Mouse (Mus musculus): Measurements from ENCODE around the gene Cog2. TPM values are rescaled to one million over a fixed set of nuclear protein-coding genes. Genes with fewer than 3 reads are reported as not detected.

Gene Cog2
- polyA plus RNA-seq, 1 experiment from 2014 or later: 37.2 TPM

DNA sequence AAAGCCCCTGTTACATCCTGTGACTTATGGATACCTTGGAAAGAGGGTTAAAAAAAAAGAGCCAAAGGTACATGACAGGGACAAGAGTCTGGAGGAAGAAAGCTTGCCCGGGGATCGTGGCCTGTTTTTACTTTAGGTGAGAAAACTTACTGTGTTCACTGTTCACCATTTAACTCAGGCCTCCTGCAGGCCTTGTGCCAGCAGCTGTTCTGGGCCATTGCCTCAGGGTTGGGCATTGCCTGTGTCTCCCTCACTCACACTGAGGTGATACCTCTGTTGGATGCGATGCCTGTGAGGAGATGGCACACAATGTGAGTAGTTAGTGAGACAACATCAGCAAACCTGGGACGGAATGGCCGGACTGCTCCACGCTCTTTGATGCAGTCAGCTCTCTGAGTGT, 1.4 kb downstream of the Cog2 start:
- H3K4me3 ChIP-seq: peak overlapping the region; percentile 83
- WGBS: 91% methylated on average over 6 of the region's 6 CpGs

GRCm38 (mm10) chr8:124526261-124526660, 5.7 kb downstream of the Cog2 start:
- Histone ChIP-seq H3K4me3 (no peak overlapping the region), H3K27me3 (no peaks in the 10 kb centered on the region), H3K9ac (no peak overlapping the region), H3K4me1 (peaks cover 16% of the 10 kb centered on the region), H3K27ac (no peak overlapping the region), H3K36me3 (peaks cover 32% of the 10 kb centered on the region), H3K9me3 (no peaks in the 10 kb centered on the region), H3K4me2 (no peak overlapping the region)
- ATAC-seq (ENCODE audit: borderline replicate concordance, extremely low read depth, low FRiP score, low TSS enrichment): no peak
- WGBS: 92% methylated on average over 11 of the region's 11 CpGs

More for the DNA sequence above, 1.4 kb downstream of the Cog2 start:
- peaks cover 13% of the 10 kb centered on the region for H3K36me3 ChIP-seq
- H3K27ac ChIP-seq: no peak overlapping the region
- no peaks in the 10 kb centered on the region for H3K27me3 ChIP-seq
- peak overlapping the region; percentile 74; the same call in 1 of the 2 replicates for H3K9ac ChIP-seq
- peak overlapping the region; percentile 77 for H3K4me2 ChIP-seq
- H3K9me3 ChIP-seq: no peaks in the 10 kb centered on the region
- H3K4me1 ChIP-seq: peaks cover 19% of the 10 kb centered on the region
- ATAC-seq (ENCODE audit: borderline replicate concordance, extremely low read depth, low FRiP score, low TSS enrichment): no peak

DNA sequence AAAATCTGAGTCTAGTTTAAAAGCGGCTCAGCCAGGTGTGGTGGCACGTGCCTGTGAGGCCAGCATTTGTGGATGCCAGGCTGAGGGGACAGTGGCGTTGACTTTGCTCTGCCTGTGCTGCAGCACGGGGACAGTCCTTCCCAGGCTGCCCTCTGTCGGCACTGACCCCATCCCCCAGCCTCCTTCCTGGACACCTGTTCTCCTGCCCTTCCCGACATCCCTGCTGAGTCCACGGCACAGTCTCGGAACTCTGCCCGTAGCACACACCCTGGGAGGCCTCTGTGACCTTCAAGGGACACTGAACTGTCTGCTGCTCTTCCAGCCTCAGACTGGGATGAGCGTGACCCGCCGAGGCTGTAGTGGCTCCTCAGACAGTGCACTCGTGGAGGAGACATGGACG, 9.5 kb downstream of the Cog2 start:
- H3K27me3 ChIP-seq: no peaks in the 10 kb centered on the region
- peaks cover 47% of the 10 kb centered on the region for H3K36me3 ChIP-seq
- no peak for ATAC-seq (ENCODE audit: borderline replicate concordance, extremely low read depth, low FRiP score, low TSS enrichment)

GRCm38 (mm10) chr8:124530556-124530955, 10.0 kb downstream of the Cog2 start:
- no peaks in the 10 kb centered on the region for H3K4me1 ChIP-seq
- H3K9me3 ChIP-seq: no peaks in the 10 kb centered on the region
- ATAC-seq (ENCODE audit: borderline replicate concordance, extremely low read depth, low FRiP score, low TSS enrichment): no peak
- no peak overlapping the region for H3K4me2 ChIP-seq
- peaks cover 50% of the 10 kb centered on the region for H3K36me3 ChIP-seq
- no peaks in the 10 kb centered on the region for H3K27me3 ChIP-seq
- H3K9ac ChIP-seq: no peak overlapping the region
- H3K27ac ChIP-seq: no peak overlapping the region
- 87% methylated on average over 7 of the region's 7 CpGs for WGBS
- H3K4me3 ChIP-seq: no peak overlapping the region

More for the DNA sequence above, 9.5 kb downstream of the Cog2 start:
- Histone ChIP-seq H3K4me1 (no peaks in the 10 kb centered on the region), H3K27ac (no peak overlapping the region), H3K9me3 (no peaks in the 10 kb centered on the region), H3K9ac (no peak overlapping the region), H3K4me2 (no peak overlapping the region), H3K4me3 (no peak overlapping the region)
- WGBS: 84% methylated on average over 14 of the region's 14 CpGs

GRCm38 (mm10) chr8:124530996-124531395, 10.4 kb downstream of the Cog2 start:
- H3K4me1 ChIP-seq: no peaks in the 10 kb centered on the region
- WGBS: 85% methylated on average over 4 of the region's 4 CpGs
- H3K4me3 ChIP-seq: no peak overlapping the region
- H3K27ac ChIP-seq: no peak overlapping the region
- H3K9me3 ChIP-seq: no peaks in the 10 kb centered on the region
- no peak overlapping the region for H3K9ac ChIP-seq
- ATAC-seq (ENCODE audit: borderline replicate concordance, extremely low read depth, low FRiP score, low TSS enrichment): no peak
- H3K36me3 ChIP-seq: peaks cover 50% of the 10 kb centered on the region
- no peak overlapping the region for H3K4me2 ChIP-seq
- no peaks in the 10 kb centered on the region for H3K27me3 ChIP-seq

GRCm38 (mm10) chr8:124532626-124533025, 12.1 kb downstream of the Cog2 start:
- H3K4me2 ChIP-seq: no peak overlapping the region
- no peak for ATAC-seq (ENCODE audit: borderline replicate concordance, extremely low read depth, low FRiP score, low TSS enrichment)
- H3K27ac ChIP-seq: no peak overlapping the region
- H3K4me1 ChIP-seq: no peaks in the 10 kb centered on the region
- H3K36me3 ChIP-seq: peaks cover 42% of the 10 kb centered on the region
- WGBS: 84% methylated on average over 3 of the region's 3 CpGs
- no peak overlapping the region for H3K4me3 ChIP-seq
- H3K27me3 ChIP-seq: no peaks in the 10 kb centered on the region
- no peak overlapping the region for H3K9ac ChIP-seq
- no peaks in the 10 kb centered on the region for H3K9me3 ChIP-seq

- WGBS: 85% methylated on average over 5 of the region's 5 CpGs
- no peaks in the 10 kb centered on the region for H3K4me1 ChIP-seq
- no peak overlapping the region for H3K4me2 ChIP-seq
- no peak overlapping the region for H3K4me3 ChIP-seq
- H3K9me3 ChIP-seq: no peaks in the 10 kb centered on the region
- H3K36me3 ChIP-seq: peaks cover 53% of the 10 kb centered on the region
- H3K27ac ChIP-seq: no peak overlapping the region
- H3K9ac ChIP-seq: no peak overlapping the region
- no peaks in the 10 kb centered on the region for H3K27me3 ChIP-seq
- no peak for ATAC-seq (ENCODE audit: borderline replicate concordance, extremely low read depth, low FRiP score, low TSS enrichment)
Observed at GRCm38 (mm10) chr8:124535451-124535850, 14.9 kb downstream of the Cog2 start.

- Histone ChIP-seq H3K4me1 (no peaks in the 10 kb centered on the region), H3K27ac (no peak overlapping the region), H3K4me2 (no peak overlapping the region), H3K9me3 (no peaks in the 10 kb centered on the region), H3K36me3 (peaks cover 69% of the 10 kb centered on the region), H3K4me3 (no peak overlapping the region), H3K9ac (no peak overlapping the region), H3K27me3 (no peaks in the 10 kb centered on the region)
- no peak for ATAC-seq (ENCODE audit: borderline replicate concordance, extremely low read depth, low FRiP score, low TSS enrichment)
- WGBS: 64% methylated on average over 12 of the region's 12 CpGs
Observed at GRCm38 (mm10) chr8:124540906-124541305, 20.3 kb downstream of the Cog2 start.

GRCm38 (mm10) chr8:124542001-124542400, 21.4 kb downstream of the Cog2 start:
- H3K4me1 ChIP-seq: no peaks in the 10 kb centered on the region
- ATAC-seq (ENCODE audit: borderline replicate concordance, extremely low read depth, low FRiP score, low TSS enrichment): no peak
- peaks cover 74% of the 10 kb centered on the region for H3K36me3 ChIP-seq
- no peak overlapping the region for H3K4me2 ChIP-seq
- H3K9me3 ChIP-seq: no peaks in the 10 kb centered on the region
- H3K4me3 ChIP-seq: no peak overlapping the region
- H3K27ac ChIP-seq: no peak overlapping the region
- H3K27me3 ChIP-seq: no peaks in the 10 kb centered on the region
- H3K9ac ChIP-seq: no peak overlapping the region
- WGBS: 92% methylated on average over 4 of the region's 4 CpGs

- no peak overlapping the region for H3K4me2 ChIP-seq
- WGBS: 94% methylated on average over 5 of the region's 5 CpGs
- no peak overlapping the region for H3K4me3 ChIP-seq
- H3K27me3 ChIP-seq: no peaks in the 10 kb centered on the region
- H3K36me3 ChIP-seq: peaks cover 71% of the 10 kb centered on the region
- no peak overlapping the region for H3K9ac ChIP-seq
- ATAC-seq (ENCODE audit: borderline replicate concordance, extremely low read depth, low FRiP score, low TSS enrichment): no peak
- H3K4me1 ChIP-seq: no peaks in the 10 kb centered on the region
- H3K27ac ChIP-seq: no peak overlapping the region
- H3K9me3 ChIP-seq: no peaks in the 10 kb centered on the region
Observed at GRCm38 (mm10) chr8:124543272-124543671, 22.7 kb downstream of the Cog2 start.

DNA sequence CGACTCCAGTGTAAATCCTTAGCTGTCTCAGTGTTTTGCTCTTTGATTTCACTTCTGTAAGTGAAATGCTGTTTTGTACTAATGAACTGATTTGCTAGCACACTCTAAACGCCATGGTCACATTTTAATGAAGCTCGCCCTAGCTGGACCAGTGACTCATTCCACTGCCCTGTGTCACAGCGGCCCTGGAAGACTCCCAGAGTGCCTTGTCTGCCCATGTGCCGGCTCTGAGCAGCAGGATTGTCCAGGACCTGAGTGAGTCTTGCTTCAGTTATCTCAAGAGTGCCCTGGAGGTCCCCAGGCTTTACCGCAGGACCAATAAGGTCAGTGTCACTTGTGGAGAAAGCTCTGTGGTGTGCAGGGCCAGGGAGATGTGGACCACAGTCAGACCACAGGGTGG, 25.8 kb downstream of the Cog2 start:
- no peak overlapping the region for H3K4me2 ChIP-seq
- no peak overlapping the region for H3K9ac ChIP-seq
- no peak for ATAC-seq (ENCODE audit: borderline replicate concordance, extremely low read depth, low FRiP score, low TSS enrichment)
- no peaks in the 10 kb centered on the region for H3K9me3 ChIP-seq
- peaks cover 83% of the 10 kb centered on the region for H3K36me3 ChIP-seq
- no peaks in the 10 kb centered on the region for H3K27me3 ChIP-seq
- no peak overlapping the region for H3K4me3 ChIP-seq
- H3K4me1 ChIP-seq: no peaks in the 10 kb centered on the region
- WGBS: 75% methylated on average over 6 of the region's 6 CpGs
- H3K27ac ChIP-seq: no peak overlapping the region

DNA sequence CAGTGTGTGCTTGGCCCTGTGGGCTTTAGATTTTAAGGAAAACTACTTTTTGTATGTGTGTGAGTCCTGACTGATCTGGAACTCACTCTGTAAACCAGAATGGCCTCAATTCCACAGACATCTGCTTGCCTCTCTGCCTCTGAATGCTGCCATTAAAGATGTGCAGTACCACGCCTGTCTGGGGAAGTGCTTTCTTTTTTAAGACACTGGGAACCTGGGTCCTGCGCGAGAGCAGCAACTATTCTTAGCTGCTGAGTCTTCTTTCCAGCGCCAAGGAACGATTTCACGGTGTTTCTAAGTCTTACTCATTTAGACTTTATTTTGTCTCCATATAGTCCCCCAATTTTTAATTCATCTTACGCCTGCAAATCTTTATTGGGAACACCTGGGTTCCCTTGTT, 26.2 kb downstream of the Cog2 start:
- ATAC-seq (ENCODE audit: borderline replicate concordance, extremely low read depth, low FRiP score, low TSS enrichment): no peak
- 90% methylated on average over 7 of the region's 7 CpGs for WGBS
- Histone ChIP-seq H3K36me3 (peaks cover 85% of the 10 kb centered on the region), H3K4me1 (no peaks in the 10 kb centered on the region), H3K9me3 (no peaks in the 10 kb centered on the region), H3K4me3 (no peak overlapping the region), H3K27me3 (no peaks in the 10 kb centered on the region), H3K4me2 (no peak overlapping the region), H3K27ac (no peak overlapping the region), H3K9ac (no peak overlapping the region)

GRCm38 (mm10) chr8:124547269-124547668, 26.7 kb downstream of the Cog2 start:
- Histone ChIP-seq H3K36me3 (peaks cover 85% of the 10 kb centered on the region), H3K4me2 (no peak overlapping the region)
- 42% methylated on average over 11 of the region's 11 CpGs for WGBS

More at GRCm38 (mm10) chr8:124547269-124547668, 26.7 kb downstream of the Cog2 start:
- H3K4me1 ChIP-seq: no peaks in the 10 kb centered on the region
- no peak for ATAC-seq (ENCODE audit: borderline replicate concordance, extremely low read depth, low FRiP score, low TSS enrichment)
- H3K4me3 ChIP-seq: no peak overlapping the region
- no peaks in the 10 kb centered on the region for H3K9me3 ChIP-seq
- H3K27me3 ChIP-seq: no peaks in the 10 kb centered on the region
- H3K9ac ChIP-seq: no peak overlapping the region
- H3K27ac ChIP-seq: no peak overlapping the region
